Mouse (Mus musculus): Measurements from ENCODE around the gene Luc7l3.
"Not testable (repeated sequence)": the region's sequence is repeated elsewhere in the genome, so short reads cannot be mapped to it uniquely, and the experiment has no call there.

The Luc7l3 gene

DNA sequence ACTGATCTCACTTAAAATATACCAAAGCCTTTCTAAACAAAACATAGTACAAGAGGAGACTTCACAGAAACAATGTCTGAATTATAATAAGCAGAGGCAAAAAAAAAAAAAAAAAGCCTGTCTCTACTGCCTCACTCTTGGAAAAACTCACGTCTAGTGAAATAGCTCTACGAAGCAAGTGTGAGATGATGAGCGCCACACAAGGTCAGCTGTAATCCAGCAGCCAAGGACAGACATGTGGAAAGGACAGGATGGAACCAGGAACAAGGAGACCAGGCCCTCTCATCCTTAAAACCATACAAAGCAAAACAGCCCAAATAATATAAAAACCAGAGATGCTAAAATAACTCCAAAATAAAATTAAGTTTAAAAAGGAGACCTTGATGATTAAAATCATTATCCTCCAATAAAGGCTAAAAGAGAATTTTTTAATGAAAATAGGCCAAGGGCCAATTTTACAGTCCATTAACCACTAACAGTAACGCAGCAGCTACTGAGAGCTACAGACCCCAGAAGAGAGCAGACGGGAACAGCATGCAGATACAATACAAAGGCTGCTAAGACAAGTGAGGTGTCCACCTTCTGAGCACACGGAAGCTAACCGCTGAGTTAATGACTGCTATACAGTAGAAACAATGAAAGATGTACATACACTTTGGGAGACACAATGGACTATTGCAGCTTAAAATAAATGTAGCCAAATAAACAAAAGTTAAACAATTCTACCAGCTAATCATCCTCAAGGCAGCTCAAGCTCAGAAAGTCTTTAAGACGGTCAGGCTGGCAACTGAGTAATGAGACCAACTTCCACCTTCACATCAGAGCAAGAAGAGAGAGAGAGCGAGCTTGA is 26.6 kb downstream of the Luc7l3 start:
- DNase-seq (ENCODE audit: low read depth): no peak

DNA sequence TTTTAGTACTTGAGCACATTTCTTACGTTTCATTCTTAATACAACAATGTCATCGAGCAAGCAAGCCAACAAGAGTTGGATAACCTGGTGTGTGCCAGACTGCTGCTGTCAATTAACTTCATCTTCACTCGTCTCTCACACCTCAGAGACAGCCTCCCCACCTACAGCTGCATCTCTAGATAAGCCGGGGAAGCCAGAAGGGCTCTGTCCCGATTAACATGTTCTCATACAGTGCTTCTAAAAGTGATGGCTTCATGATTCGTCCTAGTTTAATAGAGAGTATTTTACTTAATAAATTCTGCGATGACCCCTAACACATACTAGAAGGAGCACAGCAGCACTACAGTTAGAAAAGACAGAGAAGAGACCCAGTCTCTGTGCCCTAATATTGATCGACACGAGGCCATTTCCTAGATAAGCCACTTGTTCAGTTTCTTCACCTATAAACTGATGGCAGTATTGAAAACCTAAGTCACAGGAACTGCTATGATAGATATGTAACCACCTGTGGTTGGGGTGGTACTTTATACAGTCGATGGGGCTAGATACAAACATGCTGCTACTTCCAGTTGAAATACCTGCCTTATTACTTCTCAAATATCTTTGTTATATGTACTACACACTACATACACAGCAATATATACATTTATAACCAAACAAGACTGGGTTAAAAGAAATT is 31.6 kb downstream of the Luc7l3 start:
- DNase-seq (ENCODE audit: low read depth): no peak

DNA sequence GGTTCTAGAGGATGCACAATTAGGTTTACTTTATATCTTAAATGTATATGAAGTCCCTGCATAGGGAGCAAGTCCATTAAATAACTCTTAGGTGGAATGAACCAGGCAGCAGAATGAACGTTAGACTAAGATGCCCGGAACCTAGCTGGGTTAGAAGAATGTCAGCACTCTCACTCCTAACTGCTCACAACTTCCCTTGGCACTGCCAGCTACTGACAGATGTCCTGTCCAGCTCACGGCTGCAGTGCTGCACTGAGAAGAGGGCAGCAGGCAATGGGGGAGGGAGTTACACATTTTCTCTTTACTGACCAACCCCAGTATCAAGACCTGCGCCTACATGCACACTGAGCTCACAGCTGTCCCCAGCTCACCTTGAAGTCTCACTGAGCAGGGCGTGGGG is 34.7 kb downstream of the Luc7l3 start:
- DNase-seq (ENCODE audit: low read depth): no peak

DNA sequence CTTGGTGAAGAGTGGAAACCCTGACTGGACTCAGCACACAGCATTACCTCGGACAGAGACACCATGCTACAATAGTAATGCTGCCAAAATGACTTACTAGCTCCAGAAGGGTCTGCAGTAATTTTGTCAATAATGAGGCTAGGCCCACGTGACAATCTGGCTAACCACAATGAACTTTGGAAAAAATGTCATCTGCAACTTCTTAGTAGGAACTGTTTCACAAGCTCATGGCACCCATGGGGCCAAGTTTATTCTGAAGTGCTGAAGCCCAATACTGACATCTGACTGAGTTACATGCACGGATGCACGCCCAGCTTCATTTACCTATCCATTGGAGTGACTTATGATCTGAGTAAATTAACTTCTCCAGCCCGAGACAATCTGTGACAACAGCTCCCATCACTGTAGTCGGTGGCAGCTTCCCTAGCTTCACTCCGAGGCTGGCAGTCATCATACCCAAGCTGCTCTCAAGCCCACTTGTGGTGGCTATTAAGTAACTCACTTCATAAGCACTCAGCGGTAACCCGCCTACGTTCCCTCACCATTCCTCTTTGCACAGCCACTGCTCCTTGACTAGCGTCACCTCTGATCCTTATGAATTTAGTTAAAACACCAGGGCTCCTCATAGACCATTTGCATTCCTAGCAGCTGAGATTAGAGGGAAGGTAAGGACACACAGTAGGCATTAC is 35.8 kb downstream of the Luc7l3 start:
- DNase-seq (ENCODE audit: low read depth): no peak

DNA sequence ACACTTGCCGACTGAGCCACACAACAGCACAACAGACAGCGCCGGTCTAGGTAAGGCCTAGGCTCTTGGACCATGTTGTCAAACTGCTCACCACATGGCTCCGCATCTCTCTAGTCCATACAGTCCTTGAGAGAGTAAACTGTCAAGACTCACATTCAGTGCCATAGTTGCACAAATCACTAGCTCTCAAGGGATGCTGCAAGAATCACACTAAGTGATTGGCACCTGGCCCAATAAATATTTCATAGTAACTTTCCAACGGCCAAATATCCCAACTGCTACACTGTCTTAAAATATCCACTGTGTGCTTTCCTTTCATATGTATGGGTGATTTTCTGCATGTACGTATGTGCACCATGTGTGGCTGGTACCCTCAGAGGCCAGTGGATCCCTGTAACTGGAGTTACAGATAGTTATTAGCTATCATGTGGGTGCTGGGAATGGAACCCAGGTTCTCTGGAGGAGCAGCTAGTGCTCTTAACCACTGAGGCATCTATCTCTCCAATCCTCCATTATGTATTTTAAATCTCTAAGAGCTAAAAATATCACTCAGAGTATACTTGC is 38.2 kb downstream of the Luc7l3 start:
- no peak for DNase-seq (ENCODE audit: low read depth)

DNA sequence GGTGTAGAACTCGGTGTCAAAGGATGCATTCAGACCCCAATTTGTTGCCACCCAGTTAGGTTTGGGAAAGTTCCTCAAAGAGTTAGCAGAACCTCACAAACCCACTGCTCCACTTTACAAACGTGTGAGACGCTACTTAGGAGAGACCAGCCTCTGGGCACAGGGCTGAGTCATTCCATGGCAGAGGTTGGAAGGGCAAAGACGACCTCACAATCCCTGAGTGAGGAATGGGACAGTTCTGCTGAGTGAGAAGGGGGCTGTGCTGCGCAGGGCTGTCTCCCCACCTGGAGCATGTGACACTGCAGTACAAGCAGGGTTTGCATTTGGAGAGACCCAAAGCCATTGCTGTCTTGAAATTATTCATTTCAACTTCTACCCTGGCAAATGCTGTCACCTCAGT is 39.5 kb downstream of the Luc7l3 start:
- no peak for DNase-seq (ENCODE audit: low read depth)

DNA sequence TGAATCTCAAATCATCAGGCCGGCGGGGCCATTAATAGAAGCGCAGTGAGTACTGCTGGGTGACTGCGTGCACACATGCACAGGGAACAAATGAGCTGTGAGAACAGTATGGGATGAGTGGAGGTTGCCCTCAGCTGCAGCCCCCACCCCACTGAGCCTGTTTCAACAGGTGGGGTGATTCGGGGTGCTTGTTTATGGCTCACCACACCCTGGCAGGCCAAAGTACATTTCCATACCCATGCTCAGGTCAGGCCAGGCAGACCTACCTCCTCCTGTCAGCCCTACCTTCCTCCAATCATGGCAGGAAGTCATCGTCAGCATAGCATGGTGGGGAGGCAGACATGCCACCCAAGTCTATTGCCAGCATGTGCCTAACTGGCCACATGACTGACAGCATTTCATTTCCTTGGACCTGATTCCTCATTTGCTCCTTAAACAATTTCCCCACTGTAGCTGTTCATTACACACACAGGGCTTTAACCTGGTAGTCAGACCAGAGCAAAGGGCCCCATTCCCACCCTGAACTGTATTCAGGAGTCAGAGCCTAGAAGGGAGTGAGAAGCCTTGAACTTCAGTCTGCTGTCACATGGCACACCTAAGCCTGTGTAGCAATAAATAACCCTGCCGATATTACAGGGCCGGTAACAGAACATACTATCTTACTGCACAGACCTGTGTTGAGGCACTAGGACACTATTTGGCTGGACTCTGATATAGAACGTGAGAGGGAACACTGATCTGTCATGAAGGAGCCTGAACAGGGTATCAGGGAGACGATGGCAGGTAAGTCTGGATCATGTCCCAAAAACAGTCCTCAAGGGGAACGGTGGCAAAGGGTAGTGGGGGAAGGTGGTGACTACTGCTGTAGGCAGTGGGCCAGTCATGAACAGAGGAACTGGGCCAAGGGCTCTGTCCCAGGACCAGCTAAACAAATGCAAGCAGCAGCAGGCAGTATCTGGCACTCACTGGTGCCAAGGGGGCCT is 40.3 kb downstream of the Luc7l3 start, which contains the start of gene Gm21885:
Gm21885 (plus strand) TSS at position 675 of the 983 bp plus-strand sequence.
- no peak for DNase-seq (ENCODE audit: low read depth)

DNA sequence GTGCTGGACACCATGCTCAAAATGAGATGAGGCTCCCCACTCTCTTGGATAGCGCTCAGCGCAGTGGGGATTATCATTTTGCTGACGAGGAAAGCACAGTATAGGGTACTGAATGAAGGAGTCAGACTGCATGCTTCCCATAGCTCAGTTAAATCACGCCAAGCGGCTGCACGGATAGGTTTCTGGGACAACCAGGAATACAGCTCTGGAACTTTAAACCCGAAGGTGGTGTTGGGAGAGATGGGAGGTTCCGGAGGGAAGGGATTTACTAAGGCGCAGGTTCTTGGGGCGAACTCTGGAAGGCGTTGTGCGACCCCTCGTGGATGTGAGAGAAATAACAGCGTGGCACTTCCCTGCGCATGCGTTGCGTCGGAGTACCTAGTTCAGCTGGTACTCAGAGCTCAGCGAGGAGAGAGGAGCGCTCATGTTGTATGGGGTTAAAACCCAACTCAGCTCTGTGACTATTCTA is 44.9 kb downstream of the Luc7l3 start:
- peak; percentile 95 for DNase-seq (ENCODE audit: low read depth)

DNA sequence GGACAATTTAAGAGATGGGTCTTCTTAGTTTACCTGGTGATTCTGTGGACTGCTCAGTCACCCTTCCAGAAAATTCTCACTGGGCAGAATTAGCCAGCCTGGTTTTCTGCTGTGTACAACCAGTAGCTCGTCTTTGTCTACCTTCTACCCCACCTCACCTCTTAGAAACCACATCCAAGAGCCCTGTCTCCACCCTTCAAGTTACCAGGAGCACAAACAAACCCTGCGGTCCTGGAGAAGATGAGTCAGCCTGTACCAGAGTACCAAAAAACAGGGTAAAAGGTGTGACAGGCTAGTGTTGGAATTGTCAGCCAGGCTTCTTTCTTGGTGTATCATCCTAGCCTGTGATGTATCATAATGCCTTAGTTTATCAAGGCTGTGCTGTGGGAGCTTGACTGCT is 46.1 kb downstream of the Luc7l3 start:
- peak; percentile 81 for DNase-seq (ENCODE audit: low read depth)

DNA sequence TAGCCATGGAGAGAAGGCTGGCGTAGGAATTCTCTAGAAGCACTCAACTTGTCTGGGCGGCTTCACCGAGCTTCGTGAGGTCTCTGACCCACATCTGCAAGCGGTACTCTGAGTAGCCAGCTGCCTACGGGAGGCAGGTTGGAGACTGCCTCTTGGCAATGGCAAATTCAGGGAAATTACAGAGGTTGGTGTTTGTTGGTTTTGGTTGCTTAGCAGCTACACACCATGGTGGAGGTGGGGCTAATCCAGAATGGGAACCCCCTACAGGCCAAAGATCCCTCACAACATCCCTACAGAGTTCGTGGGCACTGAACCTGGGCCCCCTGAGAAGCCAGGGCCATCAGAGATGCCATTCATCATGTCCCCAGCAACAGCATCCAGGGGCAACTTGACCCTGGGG is 46.6 kb downstream of the Luc7l3 start:
- DNase-seq (ENCODE audit: low read depth): peak; percentile 74

DNA sequence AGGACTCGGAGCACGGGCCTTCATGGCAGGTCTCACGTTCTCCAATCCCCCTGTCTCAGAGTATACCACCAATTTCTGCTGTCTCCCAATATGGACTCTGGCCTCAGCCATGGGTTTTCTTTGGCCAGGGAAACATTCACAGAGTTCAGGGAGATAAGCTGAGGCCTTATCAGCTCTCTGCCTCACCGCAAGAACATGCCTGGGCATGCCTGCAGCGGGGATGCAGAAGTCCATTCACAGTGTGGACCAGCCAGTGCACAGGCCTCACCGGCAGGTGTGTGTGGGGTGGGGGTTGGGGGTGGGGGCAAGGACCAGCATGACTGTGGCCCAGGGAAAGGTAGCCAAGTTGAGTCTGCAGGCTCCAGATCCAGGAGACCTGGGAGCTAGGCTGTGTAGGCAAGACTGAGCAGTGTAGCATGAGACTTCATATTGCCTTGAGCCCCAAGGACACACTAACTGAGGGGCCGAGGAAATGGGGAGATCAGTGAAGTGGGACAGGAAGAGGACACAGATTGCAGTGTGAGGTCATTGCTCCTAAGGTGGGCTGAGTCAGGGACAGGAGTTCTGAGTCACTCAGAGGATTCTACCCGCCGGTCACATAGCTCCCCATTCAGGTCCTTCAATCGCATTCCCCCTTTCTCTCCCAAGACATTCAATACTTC is 47.5 kb downstream of the Luc7l3 start:
- no peak for DNase-seq (ENCODE audit: low read depth)

DNA sequence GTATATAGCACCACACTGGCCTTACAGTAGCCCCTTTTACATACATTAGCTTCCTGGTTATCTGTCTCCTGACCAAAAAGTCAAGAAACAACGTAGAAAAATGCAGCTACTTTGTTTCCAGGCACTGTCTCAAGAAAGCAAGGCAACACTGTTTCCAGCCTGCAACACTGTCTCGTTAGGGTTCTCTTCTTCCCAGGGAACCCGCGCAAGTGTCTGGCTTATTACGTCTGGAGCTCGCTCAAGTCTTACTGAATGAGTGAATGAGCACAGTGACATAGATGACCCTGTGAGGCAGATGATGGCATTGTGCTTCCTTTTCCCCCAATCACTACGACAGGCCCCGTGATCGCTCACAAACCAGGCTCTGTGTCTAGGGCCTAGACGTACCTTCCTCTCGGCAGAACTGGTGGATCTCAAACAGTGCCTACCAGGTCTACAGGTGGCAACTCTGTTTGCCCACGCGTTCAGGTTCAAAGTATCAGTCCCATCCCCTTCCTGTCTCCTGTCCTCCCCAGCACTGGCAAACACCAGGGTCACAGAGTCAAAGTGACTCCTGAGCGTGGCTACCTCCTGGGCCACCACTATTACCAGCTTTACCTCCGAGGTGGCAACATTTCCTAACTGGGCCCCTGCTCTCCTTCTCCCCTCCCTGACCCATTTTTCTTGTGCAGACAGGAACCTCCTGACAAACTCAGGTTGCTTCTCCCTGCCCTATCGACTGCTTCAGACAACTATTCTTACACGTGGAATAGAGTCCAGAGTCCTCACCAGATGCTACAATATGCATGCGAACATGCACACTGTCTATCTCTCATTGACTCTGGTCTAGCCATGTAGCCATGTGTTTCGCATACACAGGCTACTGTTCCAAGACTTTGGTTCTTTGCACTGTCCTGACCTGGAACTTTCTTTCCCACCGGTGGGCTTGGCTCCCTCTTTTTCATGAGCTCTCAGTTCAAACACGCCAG is 48.5 kb downstream of the Luc7l3 start:
- no peak for DNase-seq (ENCODE audit: low read depth)

DNA sequence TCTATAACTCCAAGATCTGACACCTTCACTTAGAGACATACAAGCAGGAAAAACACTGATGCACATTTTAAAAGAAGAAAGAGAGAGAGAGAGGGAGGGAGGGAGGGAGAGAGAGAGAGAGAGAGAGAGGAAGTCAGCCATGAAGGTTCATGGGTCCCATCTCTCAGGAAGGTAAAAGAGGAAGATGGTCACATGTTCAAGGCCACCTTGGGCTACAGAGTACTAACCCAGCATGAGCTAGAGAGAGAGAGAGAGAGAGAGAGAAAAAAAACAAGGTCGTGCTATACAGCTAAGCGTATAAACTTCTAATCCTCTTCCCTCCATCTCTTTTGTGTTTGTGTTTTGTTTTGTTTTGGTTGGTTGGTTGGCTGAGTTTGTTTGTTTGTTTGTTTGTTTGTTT is 50.8 kb downstream of the Luc7l3 start:
- DNase-seq (ENCODE audit: low read depth): no peak

DNA sequence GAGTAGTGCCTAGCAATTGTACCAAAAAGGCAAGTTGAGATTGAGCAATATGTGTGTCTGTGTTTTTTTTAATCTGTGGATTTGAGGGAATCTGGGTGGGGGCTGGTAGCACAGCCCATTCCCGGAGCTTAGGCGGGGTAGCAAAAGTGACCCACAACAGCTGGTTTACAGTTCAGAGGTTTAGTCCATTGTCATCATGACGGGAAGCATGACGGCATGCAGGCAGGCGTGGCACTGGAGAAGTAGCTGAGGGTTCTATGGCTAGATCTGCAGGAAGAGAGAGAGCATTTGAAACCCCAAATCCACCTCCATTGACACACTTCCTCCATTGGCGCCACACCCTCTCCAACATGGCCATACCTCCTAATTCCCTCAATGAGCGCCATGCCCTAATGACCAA is 51.9 kb downstream of the Luc7l3 start:
- DNase-seq (ENCODE audit: low read depth): no peak

DNA sequence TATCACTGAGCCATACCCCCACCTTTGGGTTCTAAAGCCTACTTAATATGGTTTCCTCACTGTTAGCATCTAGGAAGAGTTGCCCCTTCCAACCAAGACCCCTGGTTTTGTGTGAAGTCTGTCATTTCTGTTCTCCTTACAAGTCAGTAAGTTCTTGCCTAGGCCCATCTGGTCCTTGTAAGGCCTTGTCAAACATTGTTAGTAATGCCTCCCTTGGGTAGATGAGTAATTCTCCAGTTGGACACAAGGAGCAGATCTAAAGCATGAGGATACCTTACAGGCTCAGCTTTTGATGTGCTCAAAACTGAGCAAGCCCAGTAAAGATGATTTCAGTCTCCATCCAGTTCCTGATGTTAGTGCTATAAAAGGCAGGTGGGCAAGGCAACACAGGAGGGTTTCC is 53.0 kb downstream of the Luc7l3 start:
- DNase-seq (ENCODE audit: low read depth): no peak

DNA sequence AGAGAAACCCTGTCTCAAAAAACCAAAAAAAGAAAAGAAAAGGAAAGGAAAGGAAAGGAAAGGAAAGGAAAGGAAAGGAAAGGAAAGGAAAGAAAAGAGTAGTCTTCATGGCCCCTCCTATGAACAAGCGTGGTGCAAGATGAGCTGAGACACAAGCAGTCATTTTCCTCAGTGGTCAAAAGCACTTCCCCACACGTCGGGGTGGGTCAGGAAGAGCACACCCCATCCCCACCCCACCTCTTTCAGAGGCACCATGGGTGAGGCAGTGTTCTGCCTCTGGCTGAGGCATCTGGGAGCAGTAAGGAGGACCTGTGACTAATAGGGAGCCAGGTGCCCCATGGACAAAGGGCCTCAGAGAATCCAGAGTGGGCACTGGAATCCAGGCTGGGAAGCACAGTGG is 55.6 kb downstream of the Luc7l3 start:
- not testable (repeated sequence) for DNase-seq (ENCODE audit: low read depth)

DNA sequence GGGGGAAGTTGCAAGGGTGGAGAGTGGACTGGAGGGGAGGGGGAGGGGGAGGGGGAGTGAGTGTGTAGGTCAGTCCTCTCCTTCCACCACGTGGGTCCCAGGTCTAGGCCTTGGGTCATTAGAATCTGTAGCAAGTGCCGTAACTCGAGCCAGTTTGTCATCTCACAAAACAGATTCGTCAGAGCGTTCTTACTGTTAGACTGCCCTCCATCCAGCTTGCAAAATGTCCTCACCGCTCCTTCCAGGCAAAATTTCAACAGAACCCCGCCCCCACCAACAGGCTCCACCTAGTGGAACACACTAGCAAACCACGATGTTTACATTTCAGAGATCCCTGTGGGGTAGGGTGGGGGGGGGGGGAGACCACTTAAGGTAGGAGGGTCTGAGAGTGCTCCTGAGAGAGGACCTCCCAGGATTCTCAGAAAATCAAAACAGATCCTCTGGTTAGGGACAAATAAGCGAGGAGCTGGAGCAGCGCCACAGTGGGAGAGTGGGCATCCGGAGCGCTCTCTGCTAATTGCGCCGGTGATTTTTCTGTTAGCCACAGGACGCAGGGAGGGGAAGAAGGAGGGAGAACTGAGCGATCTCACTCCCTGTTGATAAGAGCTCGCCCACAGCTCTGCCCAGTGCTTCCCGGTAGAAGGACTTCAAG is 56.5 kb downstream of the Luc7l3 start:
- DNase-seq (ENCODE audit: low read depth): peak; percentile 66

DNA sequence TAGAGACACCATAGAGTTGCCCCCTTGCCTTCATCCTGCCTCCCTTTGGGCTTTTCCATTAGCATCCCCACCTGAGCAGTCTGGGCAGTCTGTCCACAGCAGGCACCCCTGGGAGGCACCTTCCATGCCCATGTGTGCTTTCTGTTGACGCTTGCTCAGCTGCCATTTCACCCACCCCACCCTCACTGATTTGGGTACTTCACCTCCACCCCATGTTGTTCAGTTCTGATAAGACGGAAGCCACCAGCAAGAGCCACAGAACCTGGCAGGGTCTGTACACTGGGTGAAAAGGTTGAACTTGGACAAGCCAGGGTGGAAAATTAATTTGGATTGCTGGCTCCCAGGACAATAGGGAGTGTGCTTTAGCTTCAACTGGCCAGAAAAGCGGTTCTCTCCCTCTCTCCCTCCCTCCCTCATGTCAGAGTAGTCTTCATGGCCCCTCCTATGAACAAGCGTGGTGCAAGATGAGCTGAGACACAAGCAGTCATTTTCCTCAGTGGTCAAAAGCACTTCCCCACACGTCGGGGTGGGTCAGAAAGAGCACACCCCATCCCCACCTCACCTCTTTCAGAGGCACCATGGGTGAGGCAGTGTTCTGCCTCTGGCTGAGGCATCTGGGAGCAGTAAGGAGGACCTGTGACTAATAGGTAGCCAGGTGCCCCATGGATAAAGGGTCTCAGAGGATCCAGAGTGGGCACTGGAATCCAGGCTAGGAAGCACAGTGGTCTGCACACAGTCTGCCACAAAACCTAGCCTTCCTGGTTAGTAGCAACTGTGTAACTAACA is 60.0 kb downstream of the Luc7l3 start:
- no peak for DNase-seq (ENCODE audit: low read depth)
